Mouse (Mus musculus): ENCODE results near the gene Ptprm.

DNA sequence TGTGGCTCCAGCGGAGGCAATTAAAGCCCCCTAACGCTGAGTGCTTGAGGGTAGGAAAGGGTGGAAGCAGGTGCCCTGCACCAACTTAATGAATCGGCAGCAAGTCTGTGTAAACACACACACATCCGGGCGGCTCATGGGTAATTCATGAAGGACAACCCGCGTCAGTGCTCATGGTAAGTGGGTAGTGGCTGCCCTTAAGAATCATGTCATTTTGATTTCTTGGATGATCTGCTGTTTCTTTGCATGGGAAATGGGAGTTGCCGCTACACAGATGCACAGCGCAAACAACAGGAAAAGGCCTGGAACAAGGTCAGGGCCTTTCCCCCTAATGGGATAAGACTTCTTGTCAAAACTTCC lies 633.3 kb downstream of the Ptprm start:
- TF ChIP-seq POLR2A (IDR thresholded peaks at IDR 0.05; ENCODE audit: borderline replicate concordance, insufficient read depth, low read length) (no peak), CTCF (IDR thresholded peaks at IDR 0.05; ENCODE audit: borderline replicate concordance, insufficient read depth, low read depth, low read length) (no peak)

All from cerebellum, adult 2 months (tissue).